Mouse (Mus musculus) forebrain, embryonic 14.5 days (tissue): ENCODE data around the gene Elavl1. TPM values are rescaled to one million over a fixed set of nuclear protein-coding genes. Genes with fewer than 3 reads are reported as not detected.

ENCODE experiments used
- ATAC-seq: fragments of 200-750 bp; cut with Nextera tagmentation; 2 replicates; pipeline ENCODE4 v1.8.0; 2017; ENCODE audit warnings: mild to moderate bottlenecking, moderate library complexity
- DNase-seq: peaks from one replicate; pipeline ENCODE4 v3.0.0-alpha.2; 2015; ENCODE audit warnings: low spot score
- H3K27ac ChIP-seq: fragments of 300-500 bp; sonication (generic); 2 replicates; pipeline ENCODE4 v1.5.1; 2014; ENCODE audit warnings: low read depth, mild to moderate bottlenecking, control low read depth, low read length, moderate library complexity
- H3K27me3 ChIP-seq: fragments of 300-500 bp; sonication (generic); replicated peaks from 2 replicates; pipeline ENCODE4 v1.6.1; 2014; ENCODE audit warnings: low read length, control low read depth, mixed read lengths; ENCODE audit not compliant: control insufficient read depth, insufficient read depth
- H3K36me3 ChIP-seq: fragments of 300-500 bp; sonication (generic); 2 replicates; pipeline ENCODE4 v1.6.1; 2014; ENCODE audit warnings: low read length, control low read depth; ENCODE audit not compliant: control insufficient read depth, insufficient read depth
- H3K4me1 ChIP-seq: fragments of 300-500 bp; sonication (generic); 2 replicates; pipeline ENCODE4 v1.6.1; 2014; ENCODE audit warnings: antibody characterized with exemption, low read length, control low read depth; ENCODE audit not compliant: control insufficient read depth, insufficient read depth
- H3K4me2 ChIP-seq: fragments of 300-500 bp; sonication (generic); 2 replicates; pipeline ENCODE4 v1.6.1; 2014; ENCODE audit warnings: mild to moderate bottlenecking, control low read depth, low read length
- H3K4me3 ChIP-seq: fragments of 300-500 bp; sonication (generic); 2 replicates; pipeline ENCODE4 v1.5.1; 2014; ENCODE audit warnings: low read depth, low read length, control low read depth
- H3K9ac ChIP-seq: fragments of 300-500 bp; sonication (generic); 2 replicates; pipeline ENCODE4 v1.6.1; 2014; ENCODE audit warnings: mild to moderate bottlenecking, low read length, control low read depth, moderate library complexity
- H3K9me3 ChIP-seq: fragments of 300-500 bp; sonication (generic); replicated peaks from 2 replicates; pipeline ENCODE4 v1.6.1; 2016; ENCODE audit warnings: low read length, control low read depth, mixed read lengths; ENCODE audit not compliant: control insufficient read depth
- WGBS: fragments of 180-500 bp; shearing (Covaris S2); extraction: QIAGEN DNeasy Blood & Tissue Kit; methylation state at CpG from one replicate; pipeline ENCODE4 v1.1.7; 2014; 5-methylcytosine and 5-hydroxymethylcytosine counted together
- polyA plus RNA-seq: library from polyadenylated mRNA; unstranded; fragments of >200 nt; fragmentation: Nextera tagmentation; extraction: Ambion mirVana; gene quantifications from 2 replicates; pipeline ENCODE4 v1.2.1, GENCODE M21; 2014

Elavl1 gene
- polyA plus RNA-seq, 1 experiment from 2014 or later = 134 TPM

DNA sequence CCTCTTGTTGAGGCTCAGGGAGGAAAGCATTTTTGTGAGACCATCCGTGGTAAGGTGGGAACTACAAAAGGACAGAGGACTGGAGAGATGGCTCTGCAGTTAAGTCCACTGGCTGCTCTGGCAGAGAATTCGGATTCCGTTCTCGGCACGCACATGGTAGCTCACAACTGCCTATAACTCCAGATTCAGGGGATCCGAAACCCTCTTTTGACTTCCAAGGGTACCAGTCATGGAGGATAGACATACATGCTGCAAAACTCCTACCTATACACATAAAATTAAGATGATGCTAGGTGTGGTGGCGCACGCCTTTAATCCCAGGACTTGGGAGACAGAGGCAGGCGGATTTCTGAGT, 49.1 kb downstream of the Elavl1 start:
- no peaks in the 10 kb centered on the region for H3K27me3 ChIP-seq
- peaks cover 6% of the 10 kb centered on the region for H3K4me1 ChIP-seq
- DNase-seq (no peak), ATAC-seq (no peak)
- no peaks in the 10 kb centered on the region for H3K9me3 ChIP-seq
- H3K4me3 ChIP-seq = peak overlapping the region; percentile 73
- H3K36me3 ChIP-seq = peaks cover 18% of the 10 kb centered on the region; the same call in 1 of the 2 replicates
- peak overlapping the region; percentile 80 for H3K4me2 ChIP-seq
- 26% methylated on average over 9 of the region's 9 CpGs for WGBS
- H3K9ac ChIP-seq = peak overlapping the region; percentile 79
- peak overlapping the region; percentile 56; the same call in 1 of the 2 replicates for H3K27ac ChIP-seq

DNA sequence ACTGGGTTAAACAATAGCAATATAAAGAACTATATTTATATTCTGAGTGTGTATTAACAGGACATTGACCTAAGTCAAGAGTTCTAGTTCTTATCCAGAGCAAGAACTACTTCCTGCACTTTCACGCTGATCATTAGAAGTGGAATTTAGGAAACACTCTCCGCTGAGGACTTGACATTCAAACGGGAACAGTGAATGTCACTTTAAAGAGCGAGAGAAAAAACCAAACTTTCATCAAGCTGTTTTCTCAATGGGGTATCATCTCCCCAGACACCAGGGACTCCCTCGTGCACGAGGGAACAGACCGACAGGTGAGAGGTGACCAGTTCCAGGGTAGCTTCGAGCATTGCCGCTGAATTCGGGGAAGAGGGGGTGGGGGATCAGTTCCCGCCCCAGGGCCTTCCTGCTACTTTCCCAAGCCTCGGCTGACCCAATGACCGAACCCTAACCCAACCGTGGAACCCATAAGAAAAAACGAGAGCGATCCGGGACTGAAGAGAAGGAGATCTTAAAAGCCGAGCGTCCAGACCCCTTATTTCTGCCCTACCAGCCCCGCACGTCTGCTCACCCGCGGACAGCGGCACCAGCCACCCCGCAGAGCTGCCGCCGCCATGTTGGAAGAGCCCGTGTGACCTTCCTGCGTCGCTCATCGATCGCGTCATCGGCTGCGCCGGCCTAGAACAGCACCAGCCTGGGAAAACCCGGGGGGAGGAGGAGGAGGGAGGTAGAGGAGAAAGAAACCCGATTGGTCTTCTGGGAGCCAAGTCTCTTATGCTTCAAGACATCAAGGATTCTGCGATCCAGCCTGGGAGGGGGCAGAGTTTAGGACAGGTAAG, 49.7 kb downstream of the Elavl1 start, which contains the start of gene Timm44:
Gene Timm44, minus strand, starts transcription at position 639 of the 836 bp plus-strand sequence.
- peak; percentile 99 for ATAC-seq
- Histone ChIP-seq H3K4me3 (peak within 1 kb of the TSS; percentile 73), H3K9me3 (no peaks in the 10 kb centered on the region), H3K27ac (peak within 1 kb of the TSS; percentile 56; the same call in 1 of the 2 replicates), H3K27me3 (no peaks in the 10 kb centered on the region), H3K36me3 (peaks cover 24% of the 10 kb centered on the region; the same call in 1 of the 2 replicates), H3K4me1 (peaks cover 6% of the 10 kb centered on the region), H3K4me2 (peak within 1 kb of the TSS; percentile 80), H3K9ac (peak within 1 kb of the TSS; percentile 79)
- DNase-seq = peak; percentile 99
- WGBS = under 1% methylated on average over 39 of the region's 39 CpGs

GRCm38 (mm10) chr8:4269609-4270008, 55.6 kb downstream of the Elavl1 start:
- no peak overlapping the region for H3K27ac ChIP-seq
- 89% methylated on average over 6 of the region's 6 CpGs for WGBS
- no peak for ATAC-seq

GRCm38 (mm10) chr8:4267627-4268026, 57.6 kb downstream of the Elavl1 start:
- no peak overlapping the region for H3K9ac ChIP-seq
- ATAC-seq (peak; percentile 61; the same call in 1 of the 2 replicates), DNase-seq (no peak)
- WGBS = 76% methylated on average over 15 of the region's 15 CpGs
- no peak overlapping the region for H3K4me3 ChIP-seq
- no peak overlapping the region for H3K4me2 ChIP-seq
- H3K27me3 ChIP-seq = no peaks in the 10 kb centered on the region
- no peaks in the 10 kb centered on the region for H3K9me3 ChIP-seq
- H3K36me3 ChIP-seq = peaks cover 93% of the 10 kb centered on the region
- no peaks in the 10 kb centered on the region for H3K4me1 ChIP-seq
- H3K27ac ChIP-seq = no peak overlapping the region

More at GRCm38 (mm10) chr8:4269609-4270008, 55.6 kb downstream of the Elavl1 start:
- Histone ChIP-seq H3K9me3 (no peaks in the 10 kb centered on the region), H3K4me2 (no peak overlapping the region), H3K36me3 (peaks cover 80% of the 10 kb centered on the region), H3K9ac (no peak overlapping the region), H3K27me3 (no peaks in the 10 kb centered on the region), H3K4me3 (no peak overlapping the region), H3K4me1 (no peaks in the 10 kb centered on the region; the same call in 1 of the 2 replicates)
- DNase-seq = no peak

DNA sequence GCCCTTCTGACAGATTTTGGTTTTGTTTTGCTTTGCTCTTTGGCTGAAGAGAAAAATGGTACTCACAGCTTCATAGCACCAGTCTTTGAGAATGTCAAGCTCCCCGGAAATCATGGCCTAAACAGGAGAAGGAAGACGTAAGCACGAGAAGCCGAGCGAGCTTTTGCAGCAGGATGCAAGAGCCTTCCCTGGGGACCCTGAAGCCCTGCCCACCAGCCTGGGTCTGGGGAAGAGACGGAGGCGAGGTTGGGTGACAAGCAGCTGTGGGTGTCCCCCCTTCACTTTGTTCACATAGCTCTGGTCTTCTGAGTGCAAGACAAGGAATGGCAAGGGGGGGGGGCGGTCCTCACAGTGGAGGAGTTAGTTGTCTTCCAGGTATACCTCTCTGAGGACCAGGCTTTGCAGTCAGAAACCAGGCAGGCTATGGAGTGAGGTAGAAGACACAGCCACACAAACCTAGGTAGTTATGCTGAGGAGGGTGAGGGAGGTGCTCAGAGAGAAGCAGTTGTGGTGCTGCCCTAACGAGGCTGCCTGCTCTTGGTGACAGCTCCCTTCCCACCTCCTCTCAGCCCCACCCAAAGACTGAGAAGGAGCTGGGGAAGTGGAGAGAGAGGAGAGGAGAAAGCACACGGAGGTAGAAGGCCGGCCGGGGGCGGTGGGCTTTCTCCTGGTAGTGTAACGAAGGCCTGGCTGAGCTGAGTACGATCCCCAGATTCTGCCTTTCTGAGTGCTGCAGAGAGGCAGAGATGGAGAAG, 59.9 kb downstream of the Elavl1 start:
- H3K9me3 ChIP-seq = no peaks in the 10 kb centered on the region
- no peak overlapping the region for H3K4me2 ChIP-seq
- H3K27ac ChIP-seq = no peak overlapping the region
- no peaks in the 10 kb centered on the region for H3K4me1 ChIP-seq
- DNase-seq (no peak), ATAC-seq (no peak)
- H3K36me3 ChIP-seq = peaks cover 96% of the 10 kb centered on the region
- H3K27me3 ChIP-seq = no peaks in the 10 kb centered on the region
- WGBS = 91% methylated on average over 15 of the region's 15 CpGs
- no peak overlapping the region for H3K9ac ChIP-seq
- no peak overlapping the region for H3K4me3 ChIP-seq

- DNase-seq (no peak), ATAC-seq (no peak)
- 90% methylated on average over 8 of the region's 8 CpGs for WGBS
- Histone ChIP-seq H3K4me2 (no peak overlapping the region), H3K27me3 (no peaks in the 10 kb centered on the region), H3K4me1 (0 out of 2 replicates have a peak, but pooled peaks cover 3% of the 10 kb centered on the region), H3K9me3 (no peaks in the 10 kb centered on the region), H3K9ac (no peak overlapping the region), H3K36me3 (peaks cover 83% of the 10 kb centered on the region), H3K27ac (no peak overlapping the region), H3K4me3 (no peak overlapping the region)
Observed at GRCm38 (mm10) chr8:4263105-4263791, 62.0 kb downstream of the Elavl1 start.

GRCm38 (mm10) chr8:4259805-4260170, 65.4 kb downstream of the Elavl1 start:
- DNase-seq (no peak), ATAC-seq (no peak)
- Histone ChIP-seq H3K27me3 (no peaks in the 10 kb centered on the region), H3K9ac (peak overlapping the region; percentile 96; the same call in 1 of the 2 replicates), H3K9me3 (no peaks in the 10 kb centered on the region), H3K36me3 (peaks cover 78% of the 10 kb centered on the region), H3K4me2 (peak overlapping the region; percentile 74; the same call in 1 of the 2 replicates), H3K27ac (peak overlapping the region; percentile 97), H3K4me1 (peaks cover 18% of the 10 kb centered on the region), H3K4me3 (no peak overlapping the region)
- WGBS = 73% methylated on average over 4 of the region's 4 CpGs

GRCm38 (mm10) chr8:4259125-4259804, 65.9 kb downstream of the Elavl1 start, which contains the start of gene Ctxn1:
TSS of gene Ctxn1 (minus strand) at chr8:4259274.
- peak; percentile 92 for ATAC-seq
- H3K36me3 ChIP-seq = peaks cover 78% of the 10 kb centered on the region

More at GRCm38 (mm10) chr8:4259125-4259804, 65.9 kb downstream of the Elavl1 start, which contains the start of gene Ctxn1:
- no peaks in the 10 kb centered on the region for H3K27me3 ChIP-seq
- DNase-seq = peak; percentile 95
- no peaks in the 10 kb centered on the region for H3K9me3 ChIP-seq
- H3K9ac ChIP-seq = peak within 1 kb of the TSS; percentile 96
- H3K4me1 ChIP-seq = peaks cover 20% of the 10 kb centered on the region
- H3K4me2 ChIP-seq = peak within 1 kb of the TSS; percentile 74
- H3K4me3 ChIP-seq = peak within 1 kb of the TSS; percentile 93
- 7% methylated on average over 32 of the region's 33 CpGs for WGBS
- H3K27ac ChIP-seq = peak within 1 kb of the TSS; percentile 97
